Mouse (Mus musculus): ENCODE data around the gene Grsf1. TPM values are rescaled to one million over a fixed set of nuclear protein-coding genes. Genes with fewer than 3 reads are reported as not detected.

Gene Grsf1
- polyA plus RNA-seq, 1 experiment from 2014 or later, result 60.4 TPM

DNA sequence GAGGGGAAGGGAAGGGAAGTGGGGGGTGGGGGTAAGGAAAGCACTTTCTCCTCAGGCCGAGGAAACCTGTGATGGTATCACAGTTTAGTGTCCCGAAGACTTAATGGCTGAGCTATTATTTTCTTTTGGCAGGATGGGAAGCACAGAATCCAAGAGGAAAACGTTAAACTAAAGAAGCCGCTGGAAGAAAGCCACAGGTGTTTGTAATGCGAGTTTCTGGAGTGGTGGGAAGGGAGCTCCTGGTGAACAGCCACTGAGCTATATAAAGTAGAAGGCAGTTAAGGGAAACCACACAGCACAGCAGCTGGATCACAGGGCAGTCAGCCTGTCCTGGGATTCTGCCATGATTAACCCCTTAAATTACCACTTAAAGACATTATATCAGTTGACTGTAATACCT, 30.6 kb downstream of the Grsf1 start:
- no peaks in the 10 kb centered on the region for H3K9me3 ChIP-seq
- H3K4me3 ChIP-seq, result no peak overlapping the region
- H3K36me3 ChIP-seq, result peaks cover 89% of the 10 kb centered on the region
- no peak overlapping the region for H3K27ac ChIP-seq (replicated peaks)
- no peaks in the 10 kb centered on the region for H3K4me1 ChIP-seq (replicated peaks)
- no peak overlapping the region for H3K4me2 ChIP-seq
- no peak overlapping the region for H3K9ac ChIP-seq
- no peak for ATAC-seq (ENCODE audit: low FRiP score, low read depth)
- no peaks in the 10 kb centered on the region for H3K27me3 ChIP-seq
- 78% methylated on average over 5 of the region's 5 CpGs for WGBS

DNA sequence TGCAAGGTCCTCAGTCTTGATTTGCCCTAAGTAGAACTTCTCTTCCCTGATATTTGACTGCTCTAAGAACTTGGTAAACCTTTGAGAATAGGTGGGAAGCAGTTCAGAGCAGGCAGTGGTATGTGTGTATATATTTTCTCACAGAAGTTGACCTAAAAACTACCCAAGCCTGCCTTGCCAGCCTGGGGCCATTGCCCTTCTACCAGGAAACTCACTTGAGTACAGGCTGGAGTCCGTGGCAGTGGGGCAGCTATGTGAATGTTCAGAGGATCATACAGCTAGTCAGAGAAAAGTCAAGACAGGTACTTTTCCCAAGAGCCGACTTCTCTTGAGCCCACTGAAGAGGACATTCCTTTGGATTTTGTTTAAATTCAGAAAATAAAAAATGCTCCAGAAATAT, 31.1 kb downstream of the Grsf1 start:
- no peak for ATAC-seq (ENCODE audit: low FRiP score, low read depth)
- H3K9ac ChIP-seq, result no peak overlapping the region
- H3K27ac ChIP-seq (replicated peaks), result no peak overlapping the region
- H3K36me3 ChIP-seq, result peaks cover 86% of the 10 kb centered on the region
- H3K4me3 ChIP-seq, result no peak overlapping the region
- WGBS, result 91% methylated on average over 2 of the region's 2 CpGs
- H3K4me1 ChIP-seq (replicated peaks), result no peaks in the 10 kb centered on the region
- H3K9me3 ChIP-seq, result no peaks in the 10 kb centered on the region
- H3K27me3 ChIP-seq, result no peaks in the 10 kb centered on the region
- no peak overlapping the region for H3K4me2 ChIP-seq

DNA sequence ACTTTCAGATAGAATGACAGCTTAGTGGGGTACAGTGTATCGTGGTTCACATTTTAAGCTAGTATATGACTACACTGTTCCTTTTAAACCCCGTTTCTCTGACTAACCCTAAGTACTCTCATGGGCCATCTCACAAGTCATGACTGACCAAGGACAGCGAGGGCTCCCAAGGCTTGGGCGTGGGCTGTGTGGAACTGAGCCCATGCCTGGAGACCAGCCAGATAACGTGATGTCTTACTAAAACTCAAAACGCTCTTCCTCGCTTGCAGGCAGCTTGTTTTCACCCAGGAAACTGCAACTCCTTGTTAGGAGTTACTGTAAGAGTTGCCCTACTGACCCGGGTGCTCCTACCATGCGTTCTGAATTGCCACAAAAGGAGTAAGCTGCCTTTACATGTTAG, 32.5 kb downstream of the Grsf1 start:
- H3K4me3 ChIP-seq, result no peak overlapping the region
- no peaks in the 10 kb centered on the region for H3K27me3 ChIP-seq
- H3K27ac ChIP-seq (replicated peaks), result no peak overlapping the region
- 88% methylated on average over 9 of the region's 9 CpGs for WGBS
- H3K9ac ChIP-seq, result no peak overlapping the region
- H3K4me1 ChIP-seq (replicated peaks), result no peaks in the 10 kb centered on the region
- no peak for ATAC-seq (ENCODE audit: low FRiP score, low read depth)
- peaks cover 82% of the 10 kb centered on the region for H3K36me3 ChIP-seq
- H3K4me2 ChIP-seq, result no peak overlapping the region
- no peaks in the 10 kb centered on the region for H3K9me3 ChIP-seq

- Histone ChIP-seq H3K4me2 (no peak overlapping the region), H3K9ac (no peak overlapping the region), H3K36me3 (peaks cover 79% of the 10 kb centered on the region), H3K4me3 (no peak overlapping the region), H3K27ac (replicated peaks) (no peak overlapping the region), H3K27me3 (no peaks in the 10 kb centered on the region), H3K9me3 (no peaks in the 10 kb centered on the region), H3K4me1 (replicated peaks) (no peaks in the 10 kb centered on the region)
- no peak for ATAC-seq (ENCODE audit: low FRiP score, low read depth)
- WGBS, result 86% methylated on average over 9 of the region's 9 CpGs
These were observed 33.2 kb downstream of the Grsf1 start for GRCm38 (mm10) chr5:88642786-88643185.

- Histone ChIP-seq H3K9me3 (no peaks in the 10 kb centered on the region), H3K4me3 (no peak overlapping the region), H3K4me2 (no peak overlapping the region), H3K9ac (no peak overlapping the region), H3K4me1 (replicated peaks) (no peaks in the 10 kb centered on the region), H3K27me3 (no peaks in the 10 kb centered on the region), H3K36me3 (peaks cover 83% of the 10 kb centered on the region), H3K27ac (replicated peaks) (no peak overlapping the region)
- WGBS, result 86% methylated on average over 5 of the region's 5 CpGs
- no peak for ATAC-seq (ENCODE audit: low FRiP score, low read depth)
These were observed 41.9 kb downstream of the Grsf1 start for GRCm38 (mm10) chr5:88634076-88634475.

- Histone ChIP-seq H3K4me1 (replicated peaks) (no peaks in the 10 kb centered on the region), H3K9ac (no peak overlapping the region), H3K4me2 (no peak overlapping the region), H3K36me3 (peaks cover 82% of the 10 kb centered on the region), H3K27me3 (no peaks in the 10 kb centered on the region), H3K9me3 (no peaks in the 10 kb centered on the region), H3K27ac (replicated peaks) (no peak overlapping the region), H3K4me3 (no peak overlapping the region)
- ATAC-seq (ENCODE audit: low FRiP score, low read depth), result no peak
- 79% methylated on average over 9 of the region's 9 CpGs for WGBS
These were observed 43.5 kb downstream of the Grsf1 start for GRCm38 (mm10) chr5:88632463-88632862.

DNA sequence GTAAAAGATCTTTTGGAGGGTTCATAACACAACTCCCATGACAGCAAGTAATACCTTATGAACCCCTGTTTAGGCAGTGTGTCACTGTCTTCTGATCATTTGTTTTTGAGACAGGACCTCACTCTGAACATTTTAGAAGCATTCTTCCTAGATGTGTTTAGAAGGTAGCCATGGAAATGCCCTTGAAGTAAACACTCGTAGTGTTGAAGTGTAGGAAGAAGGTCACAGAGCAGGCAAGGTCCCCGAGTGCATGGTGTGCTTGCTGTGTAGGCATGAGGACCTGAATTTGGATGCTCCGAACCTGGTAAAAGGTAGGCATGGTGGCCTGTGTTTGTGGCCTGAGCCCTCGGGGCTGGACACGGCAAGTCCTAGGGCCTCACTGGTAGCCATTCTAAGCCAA, 44.4 kb downstream of the Grsf1 start:
- Histone ChIP-seq H3K4me1 (replicated peaks) (no peaks in the 10 kb centered on the region), H3K4me2 (no peak overlapping the region), H3K27ac (replicated peaks) (no peak overlapping the region), H3K9me3 (no peaks in the 10 kb centered on the region), H3K4me3 (no peak overlapping the region), H3K27me3 (no peaks in the 10 kb centered on the region), H3K36me3 (peaks cover 77% of the 10 kb centered on the region), H3K9ac (no peak overlapping the region)
- ATAC-seq (ENCODE audit: low FRiP score, low read depth), result no peak
- WGBS, result 94% methylated on average over 5 of the region's 5 CpGs

DNA sequence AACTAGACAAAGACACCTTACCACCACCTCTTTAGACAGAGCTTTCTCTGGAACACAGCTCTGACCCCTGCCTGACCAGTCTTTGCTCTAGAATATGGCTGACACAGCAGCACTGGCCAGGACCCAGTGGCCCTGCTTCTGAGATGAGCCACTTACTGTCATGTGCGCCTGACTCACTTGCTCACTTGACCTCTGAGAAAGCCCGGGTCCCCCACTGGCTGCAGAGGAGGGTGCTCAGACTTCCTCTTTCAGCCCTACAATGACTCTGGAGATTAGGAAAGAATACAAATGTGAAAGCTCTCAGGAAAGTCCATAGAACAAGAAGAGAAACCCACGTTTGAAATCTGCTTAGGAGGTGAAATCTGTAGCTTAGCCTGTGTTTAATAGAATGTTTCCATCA, 45.1 kb downstream of the Grsf1 start:
- Histone ChIP-seq H3K4me3 (no peak overlapping the region), H3K36me3 (peaks cover 84% of the 10 kb centered on the region), H3K27me3 (no peaks in the 10 kb centered on the region), H3K4me1 (replicated peaks) (no peaks in the 10 kb centered on the region), H3K27ac (replicated peaks) (no peak overlapping the region), H3K9ac (no peak overlapping the region), H3K9me3 (no peaks in the 10 kb centered on the region), H3K4me2 (no peak overlapping the region)
- no peak for ATAC-seq (ENCODE audit: low FRiP score, low read depth)
- 78% methylated on average over 3 of the region's 3 CpGs for WGBS

DNA sequence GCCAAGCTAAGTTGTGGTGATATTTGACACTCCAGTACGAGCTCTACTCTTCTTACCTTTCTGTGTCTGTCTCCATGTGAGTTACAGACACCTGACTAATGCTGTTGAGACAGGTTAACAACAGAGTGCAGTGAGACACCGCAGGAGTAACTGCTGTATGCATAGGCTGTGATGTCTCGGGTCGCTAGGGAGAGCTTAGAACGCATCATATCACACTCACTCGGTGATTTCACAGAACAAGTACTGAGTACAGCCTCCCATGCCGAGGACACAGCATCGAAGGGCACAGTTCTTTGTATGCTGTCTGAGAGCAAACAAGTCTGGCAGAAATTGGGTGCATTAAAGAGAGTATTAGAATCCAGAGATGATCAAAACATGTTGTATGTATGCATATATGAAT, 46.0 kb downstream of the Grsf1 start:
- Histone ChIP-seq H3K36me3 (peaks cover 76% of the 10 kb centered on the region), H3K4me2 (no peak overlapping the region), H3K27me3 (no peaks in the 10 kb centered on the region), H3K4me1 (replicated peaks) (no peaks in the 10 kb centered on the region), H3K9ac (no peak overlapping the region), H3K9me3 (no peaks in the 10 kb centered on the region), H3K27ac (replicated peaks) (no peak overlapping the region), H3K4me3 (no peak overlapping the region)
- ATAC-seq (ENCODE audit: low FRiP score, low read depth), result no peak
- WGBS, result 93% methylated on average over 8 of the region's 8 CpGs

DNA sequence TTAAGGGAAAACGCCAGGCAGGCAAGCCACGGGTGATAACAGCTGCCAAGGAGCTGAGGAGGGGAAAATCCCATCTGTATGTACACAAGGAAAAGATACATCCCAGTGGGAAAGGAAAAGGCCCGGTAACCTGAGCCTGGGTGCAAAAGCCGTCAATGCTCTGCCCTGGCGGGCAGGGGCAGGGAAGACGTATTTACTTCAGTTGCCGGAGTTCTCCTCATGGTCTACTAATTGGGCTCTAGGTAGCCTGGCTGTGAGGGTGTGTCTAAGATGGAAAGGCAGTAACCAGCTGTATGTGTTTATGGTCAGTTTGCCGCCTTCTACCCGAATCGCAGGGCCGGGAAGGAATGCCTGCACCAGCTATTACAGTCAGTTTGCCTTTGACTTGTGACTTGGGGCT, 46.8 kb downstream of the Grsf1 start:
- Histone ChIP-seq H3K9me3 (no peaks in the 10 kb centered on the region), H3K4me1 (replicated peaks) (no peaks in the 10 kb centered on the region), H3K4me3 (no peak overlapping the region), H3K27me3 (no peaks in the 10 kb centered on the region), H3K4me2 (no peak overlapping the region), H3K36me3 (peaks cover 68% of the 10 kb centered on the region), H3K27ac (replicated peaks) (no peak overlapping the region), H3K9ac (no peak overlapping the region)
- ATAC-seq (ENCODE audit: low FRiP score, low read depth), result no peak
- 91% methylated on average over 11 of the region's 11 CpGs for WGBS

DNA sequence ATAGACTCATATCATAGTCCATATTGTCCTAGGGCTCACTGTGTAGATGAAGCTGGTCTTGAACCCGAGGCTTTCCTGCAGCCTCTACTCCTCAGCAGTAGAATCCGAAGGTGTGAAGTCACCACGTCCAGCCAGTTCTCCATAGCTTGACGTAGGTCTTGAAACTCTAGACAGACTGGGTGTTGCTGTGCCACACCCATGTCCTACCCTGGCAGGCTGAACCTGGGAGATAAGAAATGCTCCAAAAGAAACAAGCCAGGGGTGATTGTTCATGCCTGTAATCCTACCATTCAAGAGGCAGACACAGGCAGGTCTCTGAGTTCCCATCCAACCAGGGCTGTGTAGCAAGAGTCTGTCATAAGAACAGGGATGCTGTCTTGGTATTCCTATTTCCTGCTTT, 48.4 kb downstream of the Grsf1 start:
- Histone ChIP-seq H3K36me3 (peaks cover 55% of the 10 kb centered on the region), H3K27ac (replicated peaks) (no peak overlapping the region), H3K4me3 (no peak overlapping the region), H3K9me3 (no peaks in the 10 kb centered on the region), H3K27me3 (no peaks in the 10 kb centered on the region), H3K4me1 (replicated peaks) (no peaks in the 10 kb centered on the region), H3K4me2 (no peak overlapping the region), H3K9ac (no peak overlapping the region)
- WGBS, result 93% methylated on average over 4 of the region's 4 CpGs
- ATAC-seq (ENCODE audit: low FRiP score, low read depth), result no peak

DNA sequence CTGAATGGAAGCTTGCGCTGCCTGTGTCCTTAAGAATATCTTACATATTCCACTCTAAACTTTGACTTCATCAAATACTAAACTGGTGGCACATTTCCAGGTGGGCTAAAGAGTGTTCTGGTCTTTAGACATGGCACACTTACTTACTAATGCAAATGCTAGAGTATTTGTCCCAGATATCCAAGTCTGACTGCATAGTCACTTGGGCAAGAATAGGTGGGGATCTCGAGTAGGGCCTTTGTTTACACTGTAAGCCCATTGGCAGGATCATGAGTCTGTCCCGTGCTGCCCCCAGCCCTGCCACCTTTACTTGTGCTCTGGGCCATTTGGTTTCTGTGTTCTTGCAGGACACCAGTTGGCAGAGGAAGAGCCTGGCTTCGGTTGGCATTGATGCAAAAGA, 59.0 kb downstream of the Grsf1 start:
- 93% methylated on average over 4 of the region's 4 CpGs for WGBS
- Histone ChIP-seq H3K4me2 (no peak overlapping the region), H3K9ac (no peak overlapping the region), H3K4me1 (replicated peaks) (no peaks in the 10 kb centered on the region), H3K27ac (replicated peaks) (no peak overlapping the region), H3K9me3 (no peaks in the 10 kb centered on the region), H3K4me3 (no peak overlapping the region), H3K27me3 (no peaks in the 10 kb centered on the region), H3K36me3 (peaks cover 69% of the 10 kb centered on the region)
- ATAC-seq (ENCODE audit: low FRiP score, low read depth), result no peak

- H3K36me3 ChIP-seq, result peaks cover 49% of the 10 kb centered on the region
- WGBS, result 100% methylated on average over 1 of the region's 1 CpGs
- H3K9ac ChIP-seq, result no peak overlapping the region
- H3K4me2 ChIP-seq, result no peak overlapping the region
- ATAC-seq (ENCODE audit: low FRiP score, low read depth), result no peak
- H3K9me3 ChIP-seq, result no peaks in the 10 kb centered on the region
- H3K4me1 ChIP-seq (replicated peaks), result no peaks in the 10 kb centered on the region
- H3K27ac ChIP-seq (replicated peaks), result no peak overlapping the region
- no peak overlapping the region for H3K4me3 ChIP-seq
- H3K27me3 ChIP-seq, result no peaks in the 10 kb centered on the region
These were observed 61.8 kb downstream of the Grsf1 start for GRCm38 (mm10) chr5:88614129-88614528.
